Mouse (Mus musculus) thymus, adult 2 months (tissue): ENCODE results near the gene Txnrd2.

Experiments used
- CTCF ChIP-seq: fragments of 200-500 bp; IDR thresholded peaks from 2 replicates; pipeline ENCODE4 v1.5.1; 2012; ENCODE audit warnings: mild to moderate bottlenecking, control low read depth, low read length, moderate library complexity, borderline replicate concordance; ENCODE audit not compliant: control insufficient read depth, poor library complexity, insufficient read depth; ENCODE audit errors: extremely low read depth
- POLR2A ChIP-seq: fragments of 200-500 bp; IDR thresholded peaks from 2 replicates; pipeline ENCODE4 v1.6.1; 2012; ENCODE audit warnings: mild to moderate bottlenecking, low read length, control low read depth, moderate library complexity; ENCODE audit not compliant: control insufficient read depth, poor library complexity, insufficient read depth; ENCODE audit errors: extremely low read depth

- TF ChIP-seq CTCF (peak; percentile 78), POLR2A (no peak)
Measured at GRCm38 (mm10) chr16:18518091-18518490, 91.9 kb downstream of the Txnrd2 start.
